Mouse (Mus musculus) heart, postnatal 0 days (tissue): ENCODE results near the gene Siglece.

Source experiments
- CTCF ChIP-seq: IDR thresholded peaks from 2 replicates; pipeline ENCODE4 v1.5.1; 2016; ENCODE audit warnings: antibody characterized with exemption, control low read depth, low read depth
- EP300 ChIP-seq: IDR thresholded peaks from 2 replicates; pipeline ENCODE4 v1.6.1; 2016; ENCODE audit warnings: antibody characterized with exemption, low read depth

DNA sequence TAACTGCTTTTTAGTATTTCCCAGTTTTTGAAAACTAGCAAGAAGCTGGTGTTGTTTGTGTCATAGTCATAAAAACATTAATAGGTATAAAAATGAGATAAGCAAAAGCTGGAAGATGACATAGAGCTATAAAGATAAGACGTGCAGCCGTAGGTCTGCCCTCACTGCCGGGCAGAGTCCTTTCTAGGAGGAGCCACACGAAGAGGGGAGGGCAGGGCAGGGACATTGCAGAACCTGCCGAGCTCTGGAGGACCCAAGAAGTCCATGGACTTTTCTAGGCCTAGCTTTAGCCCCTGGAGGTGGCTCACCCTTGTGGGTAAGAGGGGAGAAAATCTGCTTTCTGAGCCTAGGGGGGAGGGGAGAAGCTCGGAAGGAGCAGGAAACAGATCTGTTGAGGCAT is 25.5 kb downstream of the Siglece start, which contains the start of gene Ceacam18:
- TF ChIP-seq CTCF (no peak), EP300 (no peak)
